Mouse (Mus musculus) kidney, embryonic 15.5 days (tissue): ENCODE results near the gene F5. TPM values are rescaled to one million over a fixed set of nuclear protein-coding genes. Genes with fewer than 3 reads are reported as not detected.
A peak's percentile ranks its signal among the peaks of the same experiment; 100 is the strongest.

Experiments used
- ATAC-seq: fragments of 200-750 bp; cut with Nextera tagmentation; replicated peaks from 2 replicates; pipeline ENCODE4 v1.8.0; 2017; ENCODE audit warnings: moderate TSS enrichment; ENCODE audit not compliant: low FRiP score
- H3K27ac ChIP-seq: fragments of 300-500 bp; sonication (generic); 2 replicates; pipeline ENCODE4 v1.5.1; 2015; ENCODE audit warnings: mild to moderate bottlenecking, inconsistent platforms
- H3K27me3 ChIP-seq: fragments of 300-500 bp; sonication (generic); 2 replicates; pipeline ENCODE4 v1.6.1; 2015; ENCODE audit warnings: inconsistent platforms
- H3K36me3 ChIP-seq: fragments of 300-500 bp; sonication (generic); 2 replicates; pipeline ENCODE4 v1.6.1; 2015; ENCODE audit warnings: inconsistent platforms
- H3K4me1 ChIP-seq: fragments of 300-500 bp; sonication (generic); 2 replicates; pipeline ENCODE4 v1.6.1; 2015; ENCODE audit warnings: inconsistent platforms
- H3K4me2 ChIP-seq: fragments of 300-500 bp; sonication (generic); 2 replicates; pipeline ENCODE4 v1.6.1; 2015; ENCODE audit warnings: moderate library complexity, mild to moderate bottlenecking, inconsistent platforms
- H3K4me3 ChIP-seq: fragments of 300-500 bp; sonication (generic); replicated peaks from 2 replicates; pipeline ENCODE4 v1.5.1; 2015; ENCODE audit warnings: mild to moderate bottlenecking, inconsistent platforms
- H3K9ac ChIP-seq: fragments of 300-500 bp; sonication (generic); 2 replicates; pipeline ENCODE4 v1.6.1; 2015; ENCODE audit warnings: mild to moderate bottlenecking, inconsistent platforms
- H3K9me3 ChIP-seq: fragments of 300-500 bp; sonication (generic); replicated peaks from 2 replicates; pipeline ENCODE4 v1.6.1; 2016; ENCODE audit warnings: inconsistent platforms
- WGBS: fragments of 180-500 bp; shearing (Covaris S2); methylation state at CpG from one replicate; pipeline ENCODE4 v1.1.7; 2015; ENCODE audit warnings: mixed read lengths; 5-methylcytosine and 5-hydroxymethylcytosine counted together
- polyA plus RNA-seq: library from polyadenylated mRNA; unstranded; fragments of >200 nt; fragmentation: Nextera tagmentation; extraction: Ambion mirVana; gene quantifications from 2 replicates; pipeline ENCODE4 v1.2.1, GENCODE M21; 2015

Gene F5
- polyA plus RNA-seq, 1 experiment from 2014 or later, result 0.31 TPM

DNA sequence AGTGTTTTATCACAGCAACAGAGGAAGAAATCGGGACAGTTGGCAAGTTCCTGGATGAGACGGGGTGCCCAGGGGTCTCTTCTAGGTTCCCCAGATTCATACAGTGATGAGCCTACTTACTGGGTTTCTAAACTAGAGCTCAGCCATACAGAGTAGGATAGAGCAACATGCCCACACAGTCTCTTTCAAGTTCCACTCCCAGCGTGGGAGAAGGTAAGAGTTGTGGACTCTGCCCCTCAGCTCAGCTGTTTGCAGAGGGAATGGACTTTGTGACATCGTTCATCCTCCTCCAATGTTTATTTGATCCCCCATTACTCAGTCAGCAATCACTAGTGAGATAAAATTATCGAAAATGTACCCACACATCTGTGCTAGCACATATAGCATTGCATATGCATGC is 11.1 kb downstream of the F5 start:
- H3K9ac ChIP-seq, result no peak overlapping the region
- no peak for ATAC-seq
- H3K27ac ChIP-seq, result no peak overlapping the region
- H3K27me3 ChIP-seq, result no peaks in the 10 kb centered on the region
- 73% methylated on average over 5 of the region's 5 CpGs for WGBS
- no peaks in the 10 kb centered on the region for H3K4me1 ChIP-seq
- H3K36me3 ChIP-seq, result no peaks in the 10 kb centered on the region
- H3K4me2 ChIP-seq, result no peak overlapping the region
- H3K4me3 ChIP-seq, result no peak overlapping the region
- no peaks in the 10 kb centered on the region for H3K9me3 ChIP-seq

DNA sequence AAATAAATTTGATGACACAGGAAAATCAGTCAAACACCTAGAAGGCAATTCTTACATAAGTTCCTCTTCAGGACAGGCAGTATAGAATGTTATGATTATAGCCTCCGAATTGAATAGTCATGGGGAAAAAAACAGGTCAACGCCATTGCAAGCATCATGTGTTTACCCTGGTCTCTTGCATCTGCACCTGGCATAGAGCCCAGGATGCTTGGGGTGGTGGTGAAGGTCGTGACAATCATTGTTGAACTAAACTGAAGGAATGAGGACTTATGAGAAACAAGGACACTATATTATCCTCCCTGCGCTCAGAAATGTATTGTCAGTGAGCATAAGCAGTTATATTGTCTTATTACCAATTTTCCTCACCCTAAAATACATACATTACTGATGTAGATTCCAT is 17.2 kb downstream of the F5 start:
- H3K4me1 ChIP-seq, result no peaks in the 10 kb centered on the region
- ATAC-seq, result no peak
- no peak overlapping the region for H3K27ac ChIP-seq
- H3K9ac ChIP-seq, result no peak overlapping the region
- H3K4me3 ChIP-seq, result no peak overlapping the region
- H3K36me3 ChIP-seq, result no peaks in the 10 kb centered on the region
- 73% methylated on average over 4 of the region's 4 CpGs for WGBS
- H3K9me3 ChIP-seq, result no peaks in the 10 kb centered on the region
- no peaks in the 10 kb centered on the region for H3K27me3 ChIP-seq
- H3K4me2 ChIP-seq, result no peak overlapping the region

DNA sequence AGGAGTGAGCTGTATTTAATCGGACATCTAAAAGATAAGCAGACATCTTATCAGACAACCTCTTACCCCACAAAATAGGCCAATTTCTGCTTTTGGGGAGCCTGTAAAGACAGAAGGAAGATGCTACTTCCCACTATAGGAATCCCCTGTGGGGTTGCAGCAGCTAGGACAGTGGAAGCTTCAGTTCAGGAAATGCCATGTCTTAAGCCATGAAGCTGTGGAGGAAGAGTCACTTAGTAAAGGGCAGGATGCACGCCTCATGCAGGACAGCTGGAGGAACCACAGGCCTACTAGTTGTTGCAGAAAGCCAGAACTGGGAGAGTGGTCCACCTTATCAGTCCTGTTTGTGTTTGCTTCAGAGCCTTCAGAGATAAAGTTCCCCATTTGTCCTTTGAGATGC is 18.8 kb downstream of the F5 start:
- no peaks in the 10 kb centered on the region for H3K36me3 ChIP-seq
- no peaks in the 10 kb centered on the region for H3K9me3 ChIP-seq
- no peaks in the 10 kb centered on the region for H3K27me3 ChIP-seq
- H3K9ac ChIP-seq, result no peak overlapping the region
- H3K27ac ChIP-seq, result no peak overlapping the region
- H3K4me3 ChIP-seq, result no peak overlapping the region
- H3K4me1 ChIP-seq, result no peaks in the 10 kb centered on the region
- H3K4me2 ChIP-seq, result no peak overlapping the region
- no peak for ATAC-seq
- 79% methylated on average over 2 of the region's 2 CpGs for WGBS

DNA sequence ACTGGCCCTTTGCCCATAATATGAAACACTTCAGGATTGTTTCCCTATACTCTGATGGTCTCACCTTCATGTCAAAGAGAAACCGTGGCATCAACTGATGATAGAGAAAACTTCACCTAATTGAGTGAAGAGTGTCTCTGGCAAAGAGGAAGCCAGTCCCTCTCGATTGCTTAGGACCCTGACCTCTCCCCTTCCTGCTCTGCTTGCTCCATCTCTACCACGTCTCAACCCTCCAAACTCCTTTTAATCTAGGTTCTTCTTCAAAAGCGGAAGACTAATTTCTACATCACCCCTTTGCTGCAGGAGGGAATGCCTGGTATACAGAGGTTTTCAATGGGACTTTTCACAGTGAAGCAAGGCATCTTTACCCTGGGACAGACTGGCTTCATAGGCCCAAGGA is 21.5 kb downstream of the F5 start:
- H3K27me3 ChIP-seq, result no peaks in the 10 kb centered on the region
- WGBS, result 81% methylated on average over 4 of the region's 4 CpGs
- H3K27ac ChIP-seq, result no peak overlapping the region
- no peak overlapping the region for H3K4me2 ChIP-seq
- no peak overlapping the region for H3K4me3 ChIP-seq
- H3K9ac ChIP-seq, result no peak overlapping the region
- no peaks in the 10 kb centered on the region for H3K36me3 ChIP-seq
- ATAC-seq, result no peak
- no peaks in the 10 kb centered on the region for H3K4me1 ChIP-seq
- no peaks in the 10 kb centered on the region for H3K9me3 ChIP-seq

GRCm38 (mm10) chr1:164176856-164177255 is 25.2 kb downstream of the F5 start:
- H3K27me3 ChIP-seq, result no peaks in the 10 kb centered on the region
- no peaks in the 10 kb centered on the region for H3K9me3 ChIP-seq
- no peak overlapping the region for H3K4me3 ChIP-seq
- no peak overlapping the region for H3K27ac ChIP-seq
- H3K4me2 ChIP-seq, result no peak overlapping the region
- no peak for ATAC-seq
- H3K36me3 ChIP-seq, result no peaks in the 10 kb centered on the region
- no peaks in the 10 kb centered on the region for H3K4me1 ChIP-seq
- no peak overlapping the region for H3K9ac ChIP-seq

GRCm38 (mm10) chr1:164178429-164178828 is 26.8 kb downstream of the F5 start:
- no peaks in the 10 kb centered on the region for H3K4me1 ChIP-seq
- 86% methylated on average over 6 of the region's 6 CpGs for WGBS
- no peak overlapping the region for H3K27ac ChIP-seq
- H3K27me3 ChIP-seq, result no peaks in the 10 kb centered on the region
- H3K4me3 ChIP-seq, result no peak overlapping the region
- no peaks in the 10 kb centered on the region for H3K36me3 ChIP-seq
- ATAC-seq, result no peak
- H3K4me2 ChIP-seq, result no peak overlapping the region
- no peak overlapping the region for H3K9ac ChIP-seq
- no peaks in the 10 kb centered on the region for H3K9me3 ChIP-seq

DNA sequence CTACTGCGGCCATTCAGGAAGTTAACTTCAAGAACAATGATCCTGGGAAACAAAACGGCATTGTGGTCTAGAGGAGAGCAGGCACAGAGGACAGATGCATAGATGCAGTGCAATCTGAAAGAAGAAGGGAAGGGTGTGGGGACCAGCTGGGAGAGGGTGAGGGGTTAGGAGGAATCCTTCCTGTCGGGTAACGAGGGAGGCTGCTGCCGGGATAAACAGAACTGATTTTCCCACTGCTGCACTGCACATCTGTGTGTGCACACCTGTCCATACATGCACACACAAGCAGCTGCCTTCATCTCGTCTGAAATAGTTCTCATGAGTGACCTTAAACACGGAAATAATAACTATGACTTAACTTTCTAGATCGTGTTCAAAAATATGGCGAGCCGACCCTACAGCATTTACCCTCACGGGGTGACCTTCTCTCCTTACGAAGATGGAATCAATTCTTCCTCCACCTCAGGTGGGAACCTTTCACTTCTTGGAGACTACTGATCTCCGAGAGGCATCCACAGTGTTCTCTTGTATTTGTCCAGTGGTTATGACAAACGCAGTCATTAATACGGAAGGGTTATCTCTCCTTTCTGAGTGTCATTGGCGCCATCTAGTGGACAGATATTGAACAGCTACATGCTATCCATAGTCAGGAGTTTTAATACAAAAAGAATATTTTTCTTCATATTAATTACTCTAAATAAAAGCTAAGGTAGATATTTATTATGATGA is 32.7 kb downstream of the F5 start:
- ATAC-seq, result peak; percentile 67; the same call in 1 of the 2 replicates
- Histone ChIP-seq H3K9me3 (no peaks in the 10 kb centered on the region), H3K27ac (no peak overlapping the region), H3K4me1 (peaks cover 3% of the 10 kb centered on the region; the same call in 1 of the 2 replicates), H3K36me3 (no peaks in the 10 kb centered on the region), H3K27me3 (peaks cover 5% of the 10 kb centered on the region; the same call in 1 of the 2 replicates), H3K4me3 (peak overlapping the region; percentile 25), H3K9ac (no peak overlapping the region), H3K4me2 (peak overlapping the region; percentile 50)
- 45% methylated on average over 16 of the region's 16 CpGs for WGBS

GRCm38 (mm10) chr1:164184871-164185223 is 33.2 kb downstream of the F5 start:
- Histone ChIP-seq H3K36me3 (no peaks in the 10 kb centered on the region), H3K9ac (no peak overlapping the region), H3K4me3 (no peak overlapping the region), H3K9me3 (no peaks in the 10 kb centered on the region), H3K4me1 (peaks cover 3% of the 10 kb centered on the region; the same call in 1 of the 2 replicates), H3K27me3 (peaks cover 5% of the 10 kb centered on the region; the same call in 1 of the 2 replicates), H3K4me2 (no peak overlapping the region), H3K27ac (no peak overlapping the region)
- ATAC-seq, result no peak
- 48% methylated on average over 8 of the region's 8 CpGs for WGBS

- Histone ChIP-seq H3K4me1 (peaks cover 3% of the 10 kb centered on the region; the same call in 1 of the 2 replicates), H3K4me2 (no peak overlapping the region), H3K27me3 (peaks cover 5% of the 10 kb centered on the region; the same call in 1 of the 2 replicates), H3K36me3 (no peaks in the 10 kb centered on the region), H3K9ac (no peak overlapping the region), H3K4me3 (no peak overlapping the region), H3K27ac (no peak overlapping the region), H3K9me3 (no peaks in the 10 kb centered on the region)
- WGBS, result 83% methylated on average over 4 of the region's 4 CpGs
- ATAC-seq, result no peak
Observed at GRCm38 (mm10) chr1:164185316-164185715, 33.7 kb downstream of the F5 start.

- H3K4me3 ChIP-seq, result no peak overlapping the region
- no peak for ATAC-seq
- no peak overlapping the region for H3K27ac ChIP-seq
- no peaks in the 10 kb centered on the region for H3K9me3 ChIP-seq
- no peaks in the 10 kb centered on the region for H3K36me3 ChIP-seq
- H3K9ac ChIP-seq, result no peak overlapping the region
- H3K4me2 ChIP-seq, result no peak overlapping the region
- 80% methylated on average over 1 of the region's 1 CpGs for WGBS
- H3K27me3 ChIP-seq, result peaks cover 5% of the 10 kb centered on the region; the same call in 1 of the 2 replicates
- peaks cover 3% of the 10 kb centered on the region; the same call in 1 of the 2 replicates for H3K4me1 ChIP-seq
Observed at GRCm38 (mm10) chr1:164187002-164187560, 35.4 kb downstream of the F5 start.

GRCm38 (mm10) chr1:164199551-164199950 is 47.9 kb downstream of the F5 start:
- H3K36me3 ChIP-seq, result no peaks in the 10 kb centered on the region
- H3K4me3 ChIP-seq, result no peak overlapping the region
- ATAC-seq, result no peak
- no peak overlapping the region for H3K9ac ChIP-seq
- H3K27me3 ChIP-seq, result no peaks in the 10 kb centered on the region
- 70% methylated on average over 4 of the region's 4 CpGs for WGBS
- no peaks in the 10 kb centered on the region; the same call in 1 of the 2 replicates for H3K9me3 ChIP-seq
- H3K4me2 ChIP-seq, result no peak overlapping the region
- H3K4me1 ChIP-seq, result no peaks in the 10 kb centered on the region
- no peak overlapping the region for H3K27ac ChIP-seq

GRCm38 (mm10) chr1:164208437-164208836 is 56.8 kb downstream of the F5 start:
- Histone ChIP-seq H3K9me3 (no peaks in the 10 kb centered on the region), H3K9ac (no peak overlapping the region), H3K4me2 (no peak overlapping the region), H3K27me3 (no peaks in the 10 kb centered on the region), H3K4me3 (no peak overlapping the region), H3K36me3 (no peaks in the 10 kb centered on the region), H3K4me1 (no peaks in the 10 kb centered on the region), H3K27ac (no peak overlapping the region)
- WGBS, result 50% methylated on average over 2 of the region's 2 CpGs
- ATAC-seq, result no peak
